Comparison of ENCODE assay signal across 13 mouse cellular contexts in genomic region chr13:6985012-6985996, GRCm38 (mm10).
A peak's percentile ranks its signal among the peaks of the same experiment; 100 is the strongest.
DNase-seq lines count a peak whose midpoint lies in the region; ATAC-seq and TF ChIP-seq lines count a peak whose summit lies in the region.
"Had no signal": no experiment of that assay in that cellular context is flagged by ENCODE, and none has a peak within 500 bp of the region (broad histone marks: within the 10 kb centered on the region; RNA-seq: fewer than 3 reads in every experiment).

No protein-coding gene starts in this region.

- 0 out of 2 replicates have a peak, but pooled peaks have one; percentile 61 for ATAC-seq in kidney, embryonic 16.5 days (ENCODE audit: low FRiP score, low TSS enrichment)
- no peak; the same call in 1 of the 2 replicates for ATAC-seq in kidney, embryonic 14.5 days (ENCODE audit: low FRiP score, low TSS enrichment)
- ATAC-seq in hindbrain, embryonic 13.5 days (ENCODE audit: low FRiP score), result peak; percentile 61; the same call in 1 of the 2 replicates
- ATAC-seq in midbrain, embryonic 16.5 days, result peak; percentile 45; the same call in 1 of the 2 replicates
- no peak for ATAC-seq in intestine, postnatal 0 days

- peak; percentile 23 for DNase-seq in embryo, embryonic 10.5 days (ENCODE audit: low spot score)
- no peak for DNase-seq in right cerebral cortex, adult 2 months (ENCODE audit: low spot score in 2 of 2)
- DNase-seq in thymus, postnatal 10 days (ENCODE audit: low spot score in 2 of 2), result no peak
- DNase-seq: cerebellum, adult 11-12 months; heart, postnatal 36 days; kidney, adult 2 months had no signal

- no peak for TF ChIP-seq CTCF in intestine, postnatal 0 days (IDR thresholded peaks at IDR 0.05; ENCODE audit: low read depth)

- 66% methylated on average over 23 of the region's 23 CpGs for WGBS in kidney, embryonic 16.5 days
- 71% methylated on average over 23 of the region's 23 CpGs for WGBS in kidney, embryonic 14.5 days
- 51% methylated on average over 23 of the region's 23 CpGs for WGBS in hindbrain, embryonic 13.5 days
- WGBS in midbrain, embryonic 16.5 days, result 55% methylated on average over 23 of the region's 23 CpGs
- 74% methylated on average over 23 of the region's 23 CpGs for WGBS in intestine, postnatal 0 days

- no peaks in the 10 kb centered on the region for H3K36me3 ChIP-seq in kidney, embryonic 16.5 days (ENCODE audit: insufficient read depth, low read length)
- H3K36me3 ChIP-seq in kidney, embryonic 14.5 days (ENCODE audit: control insufficient read depth, insufficient read depth, low read length), result no peaks in the 10 kb centered on the region
- no peaks in the 10 kb centered on the region for H3K36me3 ChIP-seq in hindbrain, embryonic 13.5 days
- no peaks in the 10 kb centered on the region for H3K36me3 ChIP-seq in midbrain, embryonic 16.5 days (ENCODE audit: control insufficient read depth, insufficient read depth, low read length)
- H3K36me3 ChIP-seq in intestine, postnatal 0 days (ENCODE audit: control insufficient read depth, insufficient read depth), result no peaks in the 10 kb centered on the region
- H3K36me3 ChIP-seq: heart, embryonic 10.5 days had no signal

- H3K27me3 ChIP-seq in kidney, embryonic 16.5 days (ENCODE audit: insufficient read depth, low read length), result no peaks in the 10 kb centered on the region
- no peaks in the 10 kb centered on the region for H3K27me3 ChIP-seq in kidney, embryonic 14.5 days (ENCODE audit: control insufficient read depth, insufficient read depth, low read length)
- no peaks in the 10 kb centered on the region for H3K27me3 ChIP-seq in hindbrain, embryonic 13.5 days
- H3K27me3 ChIP-seq in midbrain, embryonic 16.5 days (ENCODE audit: control insufficient read depth, insufficient read depth, low read depth, low read length), result no peaks in the 10 kb centered on the region
- no peaks in the 10 kb centered on the region for H3K27me3 ChIP-seq in intestine, postnatal 0 days (replicated peaks; ENCODE audit: control insufficient read depth, insufficient read depth, low read length)

- no peaks in the 10 kb centered on the region for H3K9me3 ChIP-seq in kidney, embryonic 16.5 days (ENCODE audit: low read length)
- H3K9me3 ChIP-seq in kidney, embryonic 14.5 days (ENCODE audit: control insufficient read depth, low read length), result no peaks in the 10 kb centered on the region
- H3K9me3 ChIP-seq in hindbrain, embryonic 13.5 days, result no peaks in the 10 kb centered on the region
- H3K9me3 ChIP-seq in midbrain, embryonic 16.5 days (replicated peaks; ENCODE audit: control insufficient read depth, low read length, poor library complexity, severe bottlenecking), result no peaks in the 10 kb centered on the region
- H3K9me3 ChIP-seq in intestine, postnatal 0 days (ENCODE audit: control insufficient read depth), result no peaks in the 10 kb centered on the region
- H3K9me3 ChIP-seq: heart, embryonic 10.5 days had no signal

- H3K27ac ChIP-seq in kidney, embryonic 16.5 days (ENCODE audit: low read length), result no peak overlapping the region
- H3K27ac ChIP-seq in kidney, embryonic 14.5 days (ENCODE audit: low read depth, low read length), result no peak overlapping the region
- H3K27ac ChIP-seq in hindbrain, embryonic 13.5 days, result peak overlapping the region; percentile 60; the same call in 1 of the 2 replicates
- no peak overlapping the region for H3K27ac ChIP-seq in midbrain, embryonic 16.5 days (ENCODE audit: low read length)
- no peak overlapping the region for H3K27ac ChIP-seq in intestine, postnatal 0 days (ENCODE audit: low read depth, low read length)
- H3K27ac ChIP-seq: heart, embryonic 10.5 days; macrophage had no signal

- H3K4me2 ChIP-seq in kidney, embryonic 16.5 days (replicated peaks; ENCODE audit: low read depth, low read length), result no peak overlapping the region
- no peak overlapping the region for H3K4me2 ChIP-seq in kidney, embryonic 14.5 days (replicated peaks; ENCODE audit: low read depth, low read length)
- H3K4me2 ChIP-seq in hindbrain, embryonic 13.5 days, result no peak overlapping the region
- no peak overlapping the region for H3K4me2 ChIP-seq in midbrain, embryonic 16.5 days (ENCODE audit: low read length)
- H3K4me2 ChIP-seq in intestine, postnatal 0 days (replicated peaks; ENCODE audit: low read depth), result no peak overlapping the region

- no peak overlapping the region for H3K9ac ChIP-seq in kidney, embryonic 16.5 days (replicated peaks; ENCODE audit: low read length)
- no peak overlapping the region for H3K9ac ChIP-seq in kidney, embryonic 14.5 days (ENCODE audit: low read depth, low read length)
- H3K9ac ChIP-seq in hindbrain, embryonic 13.5 days, result no peak overlapping the region
- H3K9ac ChIP-seq in midbrain, embryonic 16.5 days (ENCODE audit: low read depth, low read length), result no peak overlapping the region
- no peak overlapping the region for H3K9ac ChIP-seq in intestine, postnatal 0 days (ENCODE audit: low read depth, low read length)

- H3K4me3 ChIP-seq in kidney, embryonic 16.5 days (ENCODE audit: low read length), result no peak overlapping the region
- H3K4me3 ChIP-seq in kidney, embryonic 14.5 days (ENCODE audit: low read length), result no peak overlapping the region
- H3K4me3 ChIP-seq in hindbrain, embryonic 13.5 days, result no peak overlapping the region
- no peak overlapping the region for H3K4me3 ChIP-seq in midbrain, embryonic 16.5 days (ENCODE audit: low read depth, low read length)
- H3K4me3 ChIP-seq in intestine, postnatal 0 days (ENCODE audit: low read depth, low read length), result no peak overlapping the region
- H3K4me3 ChIP-seq: heart, embryonic 10.5 days had no signal

- H3K4me1 ChIP-seq in kidney, embryonic 16.5 days (ENCODE audit: insufficient read depth, low read length), result no peaks in the 10 kb centered on the region
- no peaks in the 10 kb centered on the region for H3K4me1 ChIP-seq in kidney, embryonic 14.5 days (ENCODE audit: control insufficient read depth, insufficient read depth, low read length)
- no peaks in the 10 kb centered on the region for H3K4me1 ChIP-seq in hindbrain, embryonic 13.5 days (replicated peaks)
- H3K4me1 ChIP-seq in midbrain, embryonic 16.5 days (ENCODE audit: control insufficient read depth, insufficient read depth, low read length), result no peaks in the 10 kb centered on the region
- no peaks in the 10 kb centered on the region for H3K4me1 ChIP-seq in intestine, postnatal 0 days (replicated peaks; ENCODE audit: control insufficient read depth, insufficient read depth, low read length)
- H3K4me1 ChIP-seq: heart, embryonic 10.5 days had no signal

Comparison
In these comparisons a context has a peak if more than half of its experiments do, and no peak if none do; other contexts are left out.
1. ATAC-seq: peak in kidney, embryonic 16.5 days (single experiment), hindbrain, embryonic 13.5 days (single experiment) and midbrain, embryonic 16.5 days (single experiment); none in kidney, embryonic 14.5 days (single experiment) and intestine, postnatal 0 days (single experiment).